Mouse (Mus musculus): ENCODE data around the gene Arhgef2. TPM values are rescaled to one million over a fixed set of nuclear protein-coding genes. Genes with fewer than 3 reads are reported as not detected.

Gene Arhgef2
- polyA plus RNA-seq, 1 experiment from 2014 or later = 84.9 TPM

- H3K9ac ChIP-seq = no peak overlapping the region
- H3K36me3 ChIP-seq = no peaks in the 10 kb centered on the region
- ATAC-seq (ENCODE audit: insufficient number of reproducible peaks, low FRiP score, low TSS enrichment, low read depth) = no peak
- no peak overlapping the region for H3K4me3 ChIP-seq
- H3K27me3 ChIP-seq = no peaks in the 10 kb centered on the region
- no peak overlapping the region for H3K4me2 ChIP-seq
- H3K9me3 ChIP-seq = no peaks in the 10 kb centered on the region
- H3K4me1 ChIP-seq = peaks cover 28% of the 10 kb centered on the region
- peak overlapping the region; percentile 22; the same call in 1 of the 2 replicates for H3K27ac ChIP-seq
- WGBS = 57% methylated on average over 5 of the region's 5 CpGs
These were observed 9.4 kb downstream of the Arhgef2 start for GRCm38 (mm10) chr3:88615117-88615516.

- Histone ChIP-seq H3K4me3 (peak overlapping the region; percentile 16; the same call in 1 of the 2 replicates), H3K4me2 (0 out of 2 replicates have a peak overlapping the region, but pooled peaks have one; percentile 26), H3K27me3 (no peaks in the 10 kb centered on the region), H3K27ac (peak overlapping the region; percentile 80), H3K9me3 (no peaks in the 10 kb centered on the region), H3K9ac (no peak overlapping the region), H3K36me3 (no peaks in the 10 kb centered on the region), H3K4me1 (peaks cover 37% of the 10 kb centered on the region)
- peak; percentile 36; the same call in 1 of the 2 replicates for ATAC-seq (ENCODE audit: insufficient number of reproducible peaks, low FRiP score, low TSS enrichment, low read depth)
- 48% methylated on average over 9 of the region's 9 CpGs for WGBS
These were observed 10.2 kb downstream of the Arhgef2 start for GRCm38 (mm10) chr3:88615902-88616391.

- Histone ChIP-seq H3K27me3 (no peaks in the 10 kb centered on the region), H3K4me1 (peaks cover 37% of the 10 kb centered on the region), H3K36me3 (no peaks in the 10 kb centered on the region), H3K4me2 (peak overlapping the region; percentile 26), H3K9ac (no peak overlapping the region), H3K9me3 (no peaks in the 10 kb centered on the region), H3K27ac (peak overlapping the region; percentile 80), H3K4me3 (peak overlapping the region; percentile 16)
- WGBS = 62% methylated on average over 3 of the region's 3 CpGs
- no peak for ATAC-seq (ENCODE audit: insufficient number of reproducible peaks, low FRiP score, low TSS enrichment, low read depth)
These were observed 11.3 kb downstream of the Arhgef2 start for GRCm38 (mm10) chr3:88616951-88617500.

GRCm38 (mm10) chr3:88618074-88618871, 12.5 kb downstream of the Arhgef2 start:
- H3K9me3 ChIP-seq = no peaks in the 10 kb centered on the region
- 63% methylated on average over 8 of the region's 8 CpGs for WGBS
- H3K36me3 ChIP-seq = no peaks in the 10 kb centered on the region
- no peak overlapping the region for H3K4me2 ChIP-seq
- no peak overlapping the region for H3K9ac ChIP-seq
- H3K4me1 ChIP-seq = peaks cover 43% of the 10 kb centered on the region
- peak overlapping the region; percentile 27; the same call in 1 of the 2 replicates for H3K27ac ChIP-seq
- 0 out of 2 replicates have a peak overlapping the region, but pooled peaks have one; percentile 2 for H3K4me3 ChIP-seq
- no peaks in the 10 kb centered on the region for H3K27me3 ChIP-seq
- ATAC-seq (ENCODE audit: insufficient number of reproducible peaks, low FRiP score, low TSS enrichment, low read depth) = no peak

DNA sequence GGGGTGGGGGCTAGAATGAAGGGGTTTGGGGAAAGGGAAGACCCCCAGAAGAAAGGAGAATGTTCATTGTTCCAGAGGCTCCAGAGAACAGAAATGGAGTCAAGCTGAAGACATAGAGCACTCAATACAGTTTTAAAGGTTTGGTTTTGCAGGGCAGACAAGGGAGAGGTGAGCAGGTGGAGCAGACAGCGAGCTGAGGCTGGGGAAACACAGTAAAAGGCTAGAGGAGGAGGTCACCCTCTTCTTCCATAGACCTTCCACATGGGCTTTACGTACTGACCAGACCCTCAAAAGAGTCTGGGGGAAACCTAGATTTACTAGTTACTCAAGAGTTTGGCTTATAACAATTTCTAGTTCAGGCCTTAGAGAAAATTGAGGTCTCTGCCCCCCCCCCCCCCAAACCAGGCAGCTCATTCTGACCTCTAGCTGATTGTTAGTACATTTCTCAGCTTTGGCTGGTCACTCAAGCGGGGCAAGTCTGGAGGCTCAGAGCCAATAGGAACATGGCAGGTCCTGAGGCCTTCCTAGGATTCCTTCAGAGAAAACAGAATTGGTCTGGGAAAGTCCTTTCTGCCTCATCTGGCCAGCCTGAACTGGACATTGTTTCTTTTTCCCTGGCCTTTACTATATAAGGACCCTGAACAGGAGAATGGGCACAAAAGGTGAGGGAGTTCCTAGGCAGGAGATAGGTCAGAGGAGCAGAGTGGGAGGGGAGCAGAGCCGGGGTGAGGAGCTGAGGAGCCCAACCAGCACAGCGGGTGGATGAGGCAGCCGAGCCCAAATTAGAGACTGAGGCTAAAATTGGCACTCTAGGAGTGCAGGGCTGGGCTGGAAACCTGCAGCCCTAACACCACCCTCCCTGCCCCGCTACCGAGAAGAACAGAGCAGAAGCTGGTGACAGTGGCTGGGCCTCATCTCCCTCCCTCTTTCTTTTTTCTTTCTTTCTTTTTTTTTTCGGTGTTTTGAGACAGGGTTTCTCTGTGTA, 13.6 kb downstream of the Arhgef2 start:
- peak overlapping the region; percentile 97 for H3K27ac ChIP-seq
- H3K4me3 ChIP-seq = no peak overlapping the region
- no peak overlapping the region for H3K9ac ChIP-seq
- H3K9me3 ChIP-seq = no peaks in the 10 kb centered on the region
- H3K36me3 ChIP-seq = no peaks in the 10 kb centered on the region
- H3K4me1 ChIP-seq = peaks cover 54% of the 10 kb centered on the region
- 54% methylated on average over 9 of the region's 9 CpGs for WGBS
- no peak for ATAC-seq (ENCODE audit: insufficient number of reproducible peaks, low FRiP score, low TSS enrichment, low read depth)
- H3K27me3 ChIP-seq = no peaks in the 10 kb centered on the region
- peak overlapping the region; percentile 79; the same call in 1 of the 2 replicates for H3K4me2 ChIP-seq

GRCm38 (mm10) chr3:88620146-88620991, 14.6 kb downstream of the Arhgef2 start:
- H3K27ac ChIP-seq = peak overlapping the region; percentile 97
- ATAC-seq (ENCODE audit: insufficient number of reproducible peaks, low FRiP score, low TSS enrichment, low read depth) = no peak
- no peaks in the 10 kb centered on the region for H3K27me3 ChIP-seq
- H3K4me1 ChIP-seq = peaks cover 62% of the 10 kb centered on the region
- H3K36me3 ChIP-seq = no peaks in the 10 kb centered on the region
- 6% methylated on average over 15 of the region's 15 CpGs for WGBS
- no peaks in the 10 kb centered on the region for H3K9me3 ChIP-seq
- H3K4me2 ChIP-seq = peak overlapping the region; percentile 79
- peak overlapping the region; percentile 83 for H3K4me3 ChIP-seq
- H3K9ac ChIP-seq = peak overlapping the region; percentile 90

DNA sequence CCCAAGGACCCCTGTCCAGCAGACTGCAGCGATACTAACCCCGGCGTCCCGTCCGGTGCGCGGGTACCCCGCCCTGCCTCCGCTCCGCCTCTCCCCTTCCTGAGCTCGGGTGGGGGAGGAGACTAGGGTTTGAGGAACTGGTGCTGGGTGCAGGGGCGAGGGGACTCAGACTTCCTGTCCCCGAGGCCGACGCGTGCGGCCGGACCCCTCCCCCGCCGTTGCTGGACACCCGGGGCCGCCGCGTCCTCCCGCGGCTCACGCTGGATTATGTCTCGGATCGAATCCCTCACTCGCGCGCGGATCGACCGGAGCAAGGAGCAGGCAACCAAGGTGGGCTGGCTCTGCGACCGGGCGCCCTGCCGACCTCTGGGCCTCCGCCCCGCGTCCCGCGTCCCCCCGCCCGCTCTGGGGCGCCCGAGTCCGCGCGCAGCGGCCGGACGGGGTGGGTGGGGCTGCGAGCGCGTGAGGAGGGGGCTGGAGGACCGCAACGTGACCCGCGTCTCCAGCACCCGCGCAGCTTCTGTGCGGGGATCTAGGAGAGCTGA, 15.3 kb downstream of the Arhgef2 start:
- Histone ChIP-seq H3K36me3 (peaks cover under 1% of the 10 kb centered on the region; the same call in 1 of the 2 replicates), H3K9me3 (no peaks in the 10 kb centered on the region), H3K4me2 (peak overlapping the region; percentile 79), H3K27ac (peak overlapping the region; percentile 97), H3K27me3 (no peaks in the 10 kb centered on the region), H3K4me1 (peaks cover 58% of the 10 kb centered on the region), H3K9ac (peak overlapping the region; percentile 90), H3K4me3 (peak overlapping the region; percentile 83)
- under 1% methylated on average over 60 of the region's 64 CpGs for WGBS
- ATAC-seq (ENCODE audit: insufficient number of reproducible peaks, low FRiP score, low TSS enrichment, low read depth) = peak; percentile 74

DNA sequence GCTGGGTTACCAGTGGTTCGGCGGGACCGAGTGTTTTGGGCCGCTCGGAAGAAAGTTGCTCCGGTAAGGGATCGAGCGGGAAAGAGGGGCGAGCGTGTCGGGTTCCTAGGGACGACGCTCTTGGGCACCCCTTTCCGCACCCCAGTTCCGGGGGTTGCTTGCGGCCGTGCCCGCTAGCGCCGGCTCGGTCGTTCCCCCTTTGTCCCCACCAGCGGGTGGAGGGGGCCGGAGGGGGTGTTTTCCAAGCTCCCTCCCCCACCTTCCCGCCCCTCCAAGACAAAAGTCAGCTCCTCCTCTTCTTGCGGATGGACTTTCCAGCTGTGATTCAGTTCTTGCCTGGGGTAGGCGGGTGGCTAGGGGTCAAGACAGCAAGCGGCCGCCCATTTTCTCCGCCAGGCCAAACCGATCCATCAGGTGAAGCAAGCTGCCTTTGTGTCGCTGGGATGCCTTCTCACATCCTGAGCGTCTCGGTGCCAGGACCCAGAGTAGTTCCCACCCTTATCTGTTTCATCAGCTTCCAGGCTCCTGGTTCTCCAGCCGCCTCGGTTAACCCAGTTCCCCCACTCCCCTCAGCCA, 15.9 kb downstream of the Arhgef2 start:
- under 1% methylated on average over 36 of the region's 36 CpGs for WGBS
- Histone ChIP-seq H3K9me3 (no peaks in the 10 kb centered on the region), H3K27ac (peak overlapping the region; percentile 97), H3K9ac (peak overlapping the region; percentile 90), H3K4me2 (peak overlapping the region; percentile 79), H3K36me3 (peaks cover 4% of the 10 kb centered on the region; the same call in 1 of the 2 replicates), H3K27me3 (no peaks in the 10 kb centered on the region), H3K4me3 (peak overlapping the region; percentile 83), H3K4me1 (peaks cover 58% of the 10 kb centered on the region)
- peak; percentile 41 for ATAC-seq (ENCODE audit: insufficient number of reproducible peaks, low FRiP score, low TSS enrichment, low read depth)

DNA sequence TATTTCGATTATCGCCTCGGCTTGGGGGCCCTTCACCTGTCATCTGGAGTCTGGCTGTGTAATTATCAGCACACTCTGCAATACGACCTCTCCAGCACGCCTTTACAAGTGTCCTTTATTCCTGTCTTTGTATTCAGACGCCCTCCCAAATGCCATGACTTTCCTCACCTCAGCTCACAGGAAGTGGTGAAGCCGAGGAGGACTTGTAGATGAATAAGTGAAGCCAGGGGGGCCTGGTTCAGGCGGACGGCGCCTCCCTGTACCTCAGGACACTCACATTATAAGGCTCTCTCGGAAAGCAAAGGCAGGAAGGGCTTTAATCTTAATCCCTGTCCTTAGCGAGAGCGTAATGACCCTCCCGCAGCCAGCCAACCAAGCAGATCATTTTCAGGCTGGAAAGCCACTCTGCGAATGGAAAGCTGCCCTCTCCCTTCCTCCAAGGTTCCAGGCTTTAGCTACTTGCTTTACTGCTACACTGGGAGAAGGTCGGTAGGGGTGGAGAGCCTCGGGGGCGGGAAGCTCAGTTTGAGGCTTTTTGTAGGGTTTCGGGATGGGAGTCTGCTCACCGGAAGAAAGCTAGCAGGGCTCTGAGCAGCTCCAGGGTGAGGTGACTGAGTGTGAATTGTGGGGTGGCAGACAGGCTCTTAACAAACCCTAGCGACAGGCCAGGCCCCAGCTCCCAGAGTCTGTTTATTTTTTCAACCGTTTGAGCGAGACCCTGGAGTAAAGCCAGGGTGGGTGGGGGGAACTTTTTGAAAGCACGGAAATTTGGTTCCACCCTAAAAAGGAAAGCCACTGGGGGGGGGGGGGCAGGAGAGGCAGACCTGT, 16.6 kb downstream of the Arhgef2 start:
- Histone ChIP-seq H3K36me3 (peaks cover 4% of the 10 kb centered on the region; the same call in 1 of the 2 replicates), H3K9ac (peak overlapping the region; percentile 90), H3K4me3 (peak overlapping the region; percentile 83), H3K27me3 (no peaks in the 10 kb centered on the region), H3K27ac (peak overlapping the region; percentile 97), H3K4me2 (peak overlapping the region; percentile 79), H3K9me3 (no peaks in the 10 kb centered on the region), H3K4me1 (peaks cover 54% of the 10 kb centered on the region)
- WGBS = under 1% methylated on average over 24 of the region's 24 CpGs
- ATAC-seq (ENCODE audit: insufficient number of reproducible peaks, low FRiP score, low TSS enrichment, low read depth) = no peak
